Mouse (Mus musculus) kidney, postnatal 4 days (tissue): ENCODE results near the gene Tnfsf14.
A peak's percentile ranks its signal among the peaks of the same experiment; 100 is the strongest.

ENCODE experiments used
- DNase-seq, 2 experiments: peaks; one replicate each; pipeline ENCODE4 v3.0.0; 2021; ENCODE audit warnings: mixed read lengths in 2 of 2

The Tnfsf14 gene

DNA sequence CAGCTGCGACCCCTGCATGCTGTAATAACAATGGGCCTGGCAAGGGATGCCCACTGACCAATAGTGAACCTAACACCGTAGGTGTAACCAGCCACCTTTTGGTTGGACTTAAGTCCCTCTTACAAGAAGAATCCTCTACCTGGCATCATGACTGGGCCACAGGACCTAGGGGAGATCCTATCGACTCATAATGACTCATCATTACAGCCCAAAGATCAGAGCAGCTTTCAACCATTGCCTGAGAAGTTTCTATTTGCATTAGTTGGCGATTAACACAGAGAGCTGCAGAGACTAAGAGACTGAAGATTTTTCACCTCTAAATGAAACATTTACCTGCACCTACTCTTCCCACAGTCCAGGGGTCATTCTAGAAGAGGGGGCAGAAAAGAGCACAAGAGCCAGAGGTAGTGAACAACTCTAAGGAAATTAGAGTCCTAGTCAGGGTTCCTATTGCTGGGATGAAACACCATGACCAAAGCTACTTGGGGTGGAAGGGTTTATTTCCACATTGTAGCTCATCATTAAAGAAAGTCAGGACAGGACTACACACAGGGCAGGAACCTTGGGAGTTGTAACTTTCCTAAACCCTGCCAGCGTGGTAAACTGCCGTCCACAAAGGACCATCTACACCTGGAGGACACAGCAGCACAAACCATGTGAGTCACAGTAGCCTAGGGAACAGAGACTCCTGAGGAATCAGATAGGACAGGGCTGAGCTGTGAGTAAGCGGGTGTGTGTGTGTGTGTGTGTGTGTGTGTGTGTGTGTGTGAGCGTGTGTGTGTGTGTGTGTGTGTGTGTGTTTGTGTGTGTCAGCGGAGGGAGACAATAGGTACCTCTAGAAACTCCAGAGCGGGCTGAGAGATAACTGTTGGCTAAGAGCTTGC lies 8.1 kb upstream of the Tnfsf14 start:
- DNase-seq = no peak

- DNase-seq = no peak
Measured at GRCm38 (mm10) chr17:57198252-57198651, 4.3 kb upstream of the Tnfsf14 start.

DNA sequence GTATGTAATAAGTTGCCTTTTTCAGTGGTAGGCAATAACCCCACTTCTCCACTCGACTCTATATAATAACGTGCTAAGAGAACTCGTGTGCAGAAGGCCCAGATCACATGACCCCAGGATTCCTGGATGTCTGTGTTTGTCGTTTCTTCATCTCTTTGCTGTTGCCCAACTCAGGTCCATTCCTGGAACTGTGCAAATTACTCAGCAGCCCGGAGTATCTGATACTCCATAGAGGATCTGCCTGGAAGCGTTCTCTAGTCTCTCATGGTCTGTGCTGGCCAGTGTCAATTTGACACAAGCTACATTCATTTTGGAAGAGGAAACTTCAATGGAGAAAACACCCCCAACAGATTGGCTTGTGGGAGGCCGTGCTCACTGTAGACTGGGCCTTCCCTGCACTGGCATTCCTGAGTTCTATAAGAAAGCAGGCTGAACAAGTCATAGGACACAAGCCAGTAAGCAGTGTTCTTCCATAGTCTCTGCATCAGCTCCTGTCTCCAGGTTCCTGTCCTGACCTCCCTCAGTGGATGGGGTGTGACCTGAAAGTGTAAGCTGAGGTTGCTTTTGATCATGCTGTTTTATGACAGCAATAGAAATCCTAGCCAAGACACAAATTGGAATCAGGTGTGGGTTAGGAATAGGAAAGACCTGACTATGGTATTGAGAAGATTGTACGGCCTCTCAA lies 1.5 kb upstream of the Tnfsf14 start:
- DNase-seq = no peak

- DNase-seq = no peak
Measured at GRCm38 (mm10) chr17:57194771-57195170, 794 bp upstream of the Tnfsf14 start.

GRCm38 (mm10) chr17:57188510-57189192 lies 5.3 kb downstream of the Tnfsf14 start:
- no peak for DNase-seq

DNA sequence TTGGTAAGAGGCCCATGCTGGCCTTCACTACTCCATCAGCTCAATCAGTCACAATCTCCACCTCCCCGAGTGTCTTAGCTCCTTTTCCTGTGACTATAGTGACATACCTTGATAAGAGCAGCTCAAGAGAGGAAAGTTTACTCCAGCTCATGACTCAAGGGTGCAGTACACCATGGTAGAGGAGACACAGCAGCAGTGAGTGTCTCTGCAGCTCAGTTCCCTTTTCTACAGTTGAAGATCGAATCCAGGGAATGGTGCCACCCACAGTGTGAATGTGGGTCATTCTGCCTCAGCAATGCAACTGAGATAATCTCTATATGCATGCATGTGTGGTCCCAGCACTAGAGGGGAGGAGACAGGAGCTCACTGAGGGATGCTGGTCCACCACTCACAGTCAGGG lies 8.3 kb downstream of the Tnfsf14 start:
- no peak for DNase-seq

DNA sequence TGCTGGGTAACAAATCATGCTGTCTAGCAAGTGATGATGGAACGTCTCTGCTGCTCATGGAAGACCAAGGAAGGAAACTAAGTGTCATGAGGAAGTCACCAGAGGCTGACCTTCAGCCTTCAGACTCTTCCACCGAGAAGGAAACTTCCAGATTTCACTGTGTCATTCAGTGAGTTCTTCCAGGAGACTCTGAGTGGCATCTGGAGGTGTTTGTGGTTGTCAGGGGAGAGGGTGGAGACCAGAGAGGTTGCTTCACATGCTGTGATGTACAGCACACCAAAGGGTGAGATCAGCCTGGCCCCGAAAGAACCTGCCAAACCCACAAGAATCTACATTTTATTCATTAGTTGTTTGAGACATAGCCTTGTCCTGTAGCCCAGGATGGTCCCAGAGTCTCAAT lies 11.1 kb downstream of the Tnfsf14 start:
- DNase-seq = no peak

- DNase-seq = peak; percentile 22 to 39
Measured at GRCm38 (mm10) chr17:57180363-57180762, 13.6 kb downstream of the Tnfsf14 start.

GRCm38 (mm10) chr17:57173351-57173750 lies 20.6 kb downstream of the Tnfsf14 start:
- DNase-seq = no peak

DNA sequence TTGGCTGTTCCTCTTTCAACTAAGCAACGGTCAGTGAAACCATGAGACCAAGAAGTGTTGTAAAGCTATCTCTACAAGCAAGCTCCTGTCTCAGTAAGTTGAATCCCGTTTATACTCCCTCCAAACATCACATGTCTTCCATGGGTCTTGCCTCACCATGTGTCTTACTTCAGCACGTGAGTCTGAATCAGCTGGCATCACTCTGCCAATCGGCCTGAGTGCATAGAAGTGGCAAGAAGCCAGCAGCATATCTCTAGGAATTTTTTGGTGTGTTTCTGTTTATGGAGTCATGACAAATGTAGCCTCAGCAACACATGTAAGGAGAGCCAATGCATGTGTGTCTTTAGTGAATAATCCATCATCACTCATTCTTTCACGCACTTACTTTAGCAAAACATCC lies 21.6 kb downstream of the Tnfsf14 start:
- no peak for DNase-seq

- DNase-seq = no peak
Measured at GRCm38 (mm10) chr17:57170616-57171260, 23.2 kb downstream of the Tnfsf14 start.

- peak; percentile 95 to 97 for DNase-seq
Measured at GRCm38 (mm10) chr17:57166800-57167791, 26.9 kb downstream of the Tnfsf14 start.

GRCm38 (mm10) chr17:57153787-57154186 lies 40.2 kb downstream of the Tnfsf14 start:
- no peak for DNase-seq

DNA sequence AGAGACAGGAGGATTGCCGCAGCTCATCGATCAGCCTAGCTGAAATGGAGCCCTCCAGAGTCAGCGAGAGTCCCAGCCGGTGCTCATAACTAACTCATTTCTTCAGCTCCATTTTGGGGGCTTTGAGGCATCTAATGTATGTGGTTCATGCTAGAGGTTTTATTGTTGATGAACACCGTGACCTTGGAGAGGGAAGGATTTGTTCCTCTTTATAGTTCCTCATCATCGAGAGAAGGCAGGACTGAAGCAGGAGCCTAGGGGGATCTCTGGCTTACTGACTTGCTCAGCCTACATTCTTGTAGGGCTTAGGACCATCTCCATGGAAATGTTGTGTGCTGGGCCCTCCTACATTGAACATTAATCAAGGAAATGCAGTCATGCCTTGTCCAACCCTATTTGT lies 41.0 kb downstream of the Tnfsf14 start:
- DNase-seq = no peak

DNA sequence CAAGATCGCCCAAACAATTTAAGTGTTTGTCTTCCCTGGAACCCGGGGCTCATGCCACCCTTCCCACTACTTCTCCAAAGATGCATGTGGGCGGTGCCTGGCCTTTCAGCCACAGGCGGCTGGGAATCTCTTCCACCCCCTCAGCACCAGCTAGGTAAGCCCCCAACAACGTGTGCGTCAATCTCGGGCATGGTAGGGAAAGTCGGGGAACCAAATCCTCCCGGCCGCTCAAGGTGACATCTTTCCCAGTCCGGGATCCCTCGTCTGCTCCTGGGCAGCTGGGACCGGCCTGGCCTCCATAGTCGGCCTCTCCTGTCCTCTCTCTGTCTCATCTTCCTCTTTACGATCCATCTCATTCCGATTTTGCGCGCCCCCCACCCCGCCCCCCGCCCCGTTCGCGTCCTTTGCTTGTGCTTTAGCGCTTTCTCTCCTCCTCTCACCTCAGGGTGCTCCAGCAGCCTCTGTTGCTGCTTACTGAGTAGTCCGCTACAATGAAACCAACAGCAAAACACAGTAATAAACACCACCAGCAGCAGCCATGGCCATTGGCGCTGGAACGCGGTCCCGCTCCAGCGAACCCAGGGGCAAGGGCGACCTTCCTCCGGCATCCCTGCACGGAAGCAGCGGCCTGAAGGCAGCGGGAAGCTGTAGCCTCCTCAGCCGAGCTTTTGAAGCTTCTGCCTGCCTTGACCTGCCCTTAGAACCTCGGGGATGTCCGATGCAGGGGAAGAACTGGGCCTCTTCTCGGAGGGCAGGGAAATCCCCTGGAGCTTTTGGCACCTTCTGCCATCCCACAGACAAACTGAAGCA lies 44.8 kb downstream of the Tnfsf14 start, which contains the start of gene Cd70:
TSS of gene Cd70 (minus strand) at position 784 of the 810 bp plus-strand sequence.
- peak; percentile 42 to 43 for DNase-seq

- DNase-seq = no peak
Measured at GRCm38 (mm10) chr17:57148343-57148742, 45.6 kb downstream of the Tnfsf14 start.

DNA sequence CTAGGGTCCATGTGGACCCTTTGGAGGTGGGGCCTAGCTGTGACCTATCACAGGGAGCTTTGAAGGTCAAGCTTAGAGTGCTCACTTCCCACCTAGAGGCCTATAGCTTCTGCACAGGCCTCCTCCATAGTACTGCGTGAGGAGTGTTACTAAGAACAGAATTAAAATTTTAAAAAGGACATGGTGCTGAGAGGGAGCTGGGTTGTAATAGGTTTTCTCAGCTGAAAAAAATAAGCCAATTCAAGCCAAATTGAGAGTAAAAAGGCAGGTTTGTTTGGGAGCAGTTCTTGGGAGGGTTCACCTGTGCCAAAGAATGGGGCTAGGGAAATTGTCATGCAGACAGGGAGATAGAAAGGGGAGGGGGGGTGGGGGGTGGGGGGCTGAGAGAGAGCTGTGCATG lies 48.9 kb downstream of the Tnfsf14 start:
- no peak for DNase-seq

DNA sequence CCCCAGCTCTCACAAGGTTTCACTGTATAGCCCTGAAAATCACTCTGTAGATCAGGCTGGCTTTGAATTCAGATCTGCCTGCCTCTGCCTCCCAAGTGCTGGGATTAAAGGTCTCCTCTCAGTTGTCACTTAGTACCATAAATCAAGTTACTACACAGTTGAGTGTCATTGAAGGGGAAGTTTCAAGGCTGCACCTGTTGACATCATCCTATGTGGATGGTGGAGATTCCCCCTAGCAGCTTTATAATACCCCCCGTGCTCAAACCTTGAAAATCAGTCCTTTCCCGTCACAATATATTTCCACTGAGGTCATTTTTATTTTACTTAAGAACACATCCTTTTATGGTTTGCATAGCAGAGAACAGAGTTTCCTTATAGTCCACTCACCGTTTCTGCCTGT lies 50.3 kb downstream of the Tnfsf14 start:
- DNase-seq = no peak

DNA sequence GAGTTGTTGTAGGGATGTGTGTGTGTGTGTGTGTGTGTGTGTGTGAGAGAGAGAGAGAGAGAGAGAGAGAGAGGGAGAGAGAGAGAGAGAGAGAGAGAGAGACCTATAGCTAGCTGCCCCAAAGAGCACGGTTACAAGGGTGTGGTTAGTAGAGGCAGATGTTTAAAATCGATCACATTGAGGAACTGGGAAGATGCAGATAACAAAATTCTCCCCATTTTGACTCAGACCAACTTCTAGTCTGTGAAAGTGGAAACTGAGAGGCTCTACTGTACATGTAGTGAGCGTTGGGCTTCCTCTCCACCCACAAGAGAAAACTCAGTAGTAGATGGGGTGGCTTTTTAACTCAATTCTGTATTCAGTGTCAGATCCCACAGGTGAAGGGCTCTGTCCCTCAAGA lies 54.3 kb downstream of the Tnfsf14 start:
- DNase-seq = no peak
